Mouse (Mus musculus) gastrocnemius, postnatal 4 days (tissue): ENCODE results near the gene Sec14l1. TPM values are rescaled to one million over a fixed set of nuclear protein-coding genes. Genes with fewer than 3 reads are reported as not detected.
"Not testable (repeated sequence)": the region's sequence is repeated elsewhere in the genome, so short reads cannot be mapped to it uniquely, and the experiment has no call there.

ENCODE experiments used
- DNase-seq, 2 experiments: peaks; one replicate each; pipeline ENCODE4 v3.0.0; 2021 to 2022; ENCODE audit warnings: low spot score in 2 of 2, mixed read lengths in 2 of 2
- long read RNA-seq, 2 experiments: library from polyadenylated mRNA; stranded (forward); transcript quantifications; one replicate each; pipeline ENCODE4 v2.0.0; 2021
- total RNA-seq, 2 experiments: library from RNA; stranded (reverse); gene quantifications; 2 replicates each; pipeline ENCODE4 v1.2.3; 2021

Sec14l1 gene
- 100 to 1,000 TPM; 134 to 144 TPM for total RNA-seq
- long read RNA-seq, experiment 1, full-length matches to known transcripts = 176 of 217 reads
- long read RNA-seq, experiment 1, partial matches to known transcripts = 21 of 217 reads
- long read RNA-seq, experiment 1, other reads (novel, unspliced or antisense) = 20 of 217 reads
- long read RNA-seq, experiment 2, full-length matches to known transcripts = 199 of 251 reads
- long read RNA-seq, experiment 2, partial matches to known transcripts = 27 of 251 reads
- long read RNA-seq, experiment 2, other reads (novel, unspliced or antisense) = 25 of 251 reads

- DNase-seq = peak; percentile 100
Observed at GRCm38 (mm10) chr11:117114592-117115345, at the start of gene Sec14l1. Gene Sec14l1 (plus strand): TSS chr11:117115168.

DNA sequence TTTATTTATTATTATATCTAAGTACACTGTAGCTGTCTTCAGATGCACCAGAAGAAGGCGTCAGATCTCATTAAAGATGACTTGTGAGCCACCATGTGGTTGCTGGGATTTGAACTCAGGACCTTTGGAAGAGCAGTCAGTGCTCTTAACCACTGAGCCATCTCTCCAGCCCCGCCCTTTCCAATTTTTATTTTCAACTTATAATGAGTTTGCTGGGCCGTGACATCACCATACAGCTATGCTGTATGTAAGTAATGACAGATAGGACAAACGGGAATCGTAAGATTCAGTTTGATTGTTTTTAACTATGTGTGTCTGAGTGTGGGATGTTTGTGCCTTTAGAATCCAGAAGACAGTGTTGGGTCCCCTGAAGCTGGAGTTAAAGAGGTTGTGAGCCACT lies 49.4 kb upstream of the Sec14l1 start:
- not testable (repeated sequence) for DNase-seq

- no peak for DNase-seq
Observed at GRCm38 (mm10) chr11:117066738-117067137, 48.2 kb upstream of the Sec14l1 start.

- DNase-seq = no peak
Observed at GRCm38 (mm10) chr11:117068332-117068731, 46.6 kb upstream of the Sec14l1 start.

DNA sequence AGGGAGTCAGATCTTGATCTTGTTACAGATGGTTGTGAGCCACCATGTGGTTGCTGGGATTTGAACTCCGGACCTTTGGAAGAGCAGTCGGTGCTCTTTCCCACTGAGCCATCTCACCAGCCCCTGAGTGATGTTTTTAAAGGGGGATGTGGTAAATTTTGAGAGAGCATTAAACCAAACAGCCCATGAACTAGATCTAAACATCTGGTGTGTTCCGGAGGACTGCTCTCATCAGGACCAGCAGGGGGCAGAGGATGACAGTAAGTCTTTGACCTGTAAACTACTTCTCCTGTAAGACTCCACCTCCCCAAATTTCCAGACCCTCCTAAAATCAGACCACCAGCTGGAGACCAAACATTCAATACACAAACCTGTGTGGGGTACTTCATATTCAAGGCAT lies 45.9 kb upstream of the Sec14l1 start:
- DNase-seq = no peak

GRCm38 (mm10) chr11:117070711-117071110 lies 44.3 kb upstream of the Sec14l1 start:
- DNase-seq = no peak

- peak; percentile 81 to 86 for DNase-seq
Observed at GRCm38 (mm10) chr11:117072128-117072527, 42.8 kb upstream of the Sec14l1 start.

GRCm38 (mm10) chr11:117073426-117073825 lies 41.5 kb upstream of the Sec14l1 start:
- DNase-seq = no peak

DNA sequence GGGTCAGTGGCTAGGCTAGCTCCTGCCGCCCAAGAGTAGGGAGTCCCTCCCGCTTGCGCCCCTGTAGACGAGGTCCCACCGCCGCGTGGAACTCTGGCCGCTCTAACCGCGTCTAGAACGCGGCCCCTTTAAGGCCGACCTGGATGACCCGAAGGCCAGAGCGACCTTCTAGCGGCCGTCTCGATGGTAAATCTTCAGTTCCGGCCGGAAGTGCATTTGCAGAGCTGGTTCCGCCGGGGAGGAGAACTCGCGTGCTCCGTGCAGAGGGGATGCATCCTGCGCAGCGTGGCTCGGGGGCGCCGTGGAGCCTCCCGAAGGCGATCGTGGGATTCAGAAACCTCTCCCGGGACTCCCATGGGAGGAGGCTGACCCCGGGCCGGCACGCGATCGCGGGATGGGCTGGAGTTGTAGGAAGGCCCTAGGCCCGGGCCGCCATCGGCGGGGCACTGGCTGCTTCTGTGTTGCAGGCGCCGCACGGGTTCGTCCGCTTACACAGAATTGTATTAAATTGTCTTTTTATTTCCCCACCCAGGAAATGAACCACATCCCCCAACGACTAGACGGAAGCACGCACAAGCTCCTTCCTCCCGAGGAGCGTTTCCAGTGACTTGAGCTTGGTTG lies 38.3 kb upstream of the Sec14l1 start:
- DNase-seq = peak; percentile 66 to 84

GRCm38 (mm10) chr11:117077227-117077626 lies 37.7 kb upstream of the Sec14l1 start:
- no peak for DNase-seq

DNA sequence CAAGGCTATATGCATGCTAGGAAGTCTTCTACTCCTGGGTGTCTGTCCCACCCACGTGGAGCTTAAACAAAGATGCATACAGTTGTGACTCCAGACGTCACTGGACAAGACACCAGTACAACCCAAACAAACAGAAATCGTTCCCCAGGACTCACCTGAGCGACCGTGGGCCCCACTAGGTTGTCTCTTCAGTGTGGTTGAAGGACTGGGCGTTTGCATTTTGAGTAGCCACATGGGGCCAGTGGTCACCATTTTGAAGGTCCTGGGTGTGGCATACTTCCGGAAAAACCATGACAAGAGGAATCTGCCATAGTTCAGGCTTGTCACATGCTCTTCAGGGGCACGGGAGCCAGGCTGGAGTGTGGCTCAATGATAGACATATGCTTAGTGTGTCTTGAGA lies 37.1 kb upstream of the Sec14l1 start:
- no peak for DNase-seq

GRCm38 (mm10) chr11:117078637-117079240 lies 36.2 kb upstream of the Sec14l1 start:
- DNase-seq = no peak

DNA sequence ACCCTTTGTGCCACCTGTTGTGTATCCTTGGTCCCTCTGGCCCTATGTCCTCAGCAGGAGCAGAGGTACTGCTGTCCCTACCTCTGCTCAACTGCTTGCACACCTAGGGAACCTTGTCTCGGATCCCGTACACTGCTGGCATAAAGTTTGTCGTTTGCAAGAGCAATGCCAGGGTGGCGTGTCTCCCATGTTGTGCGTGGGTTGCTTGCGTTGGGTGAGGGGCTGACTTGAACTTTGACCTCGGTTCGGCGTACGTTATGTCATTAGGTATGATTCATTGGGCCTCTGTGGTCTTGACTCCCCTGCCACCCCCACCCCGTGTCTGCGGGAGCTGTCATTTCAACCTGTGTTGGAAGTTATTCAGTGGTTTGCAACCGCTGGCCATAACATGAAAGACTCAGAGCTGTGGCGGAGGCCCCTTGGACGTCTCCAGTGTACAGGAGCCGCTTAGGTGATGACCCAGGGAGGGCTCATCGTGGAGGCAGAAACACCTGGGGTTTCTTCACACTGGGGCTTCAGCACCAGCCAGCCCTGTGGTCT lies 35.2 kb upstream of the Sec14l1 start:
- DNase-seq = no peak

GRCm38 (mm10) chr11:117080209-117080608 lies 34.8 kb upstream of the Sec14l1 start:
- DNase-seq = no peak

- DNase-seq = peak; percentile 61 to 84
Observed at GRCm38 (mm10) chr11:117081165-117082064, 33.6 kb upstream of the Sec14l1 start.

- no peak for DNase-seq
Observed at GRCm38 (mm10) chr11:117082353-117082934, 32.5 kb upstream of the Sec14l1 start.

DNA sequence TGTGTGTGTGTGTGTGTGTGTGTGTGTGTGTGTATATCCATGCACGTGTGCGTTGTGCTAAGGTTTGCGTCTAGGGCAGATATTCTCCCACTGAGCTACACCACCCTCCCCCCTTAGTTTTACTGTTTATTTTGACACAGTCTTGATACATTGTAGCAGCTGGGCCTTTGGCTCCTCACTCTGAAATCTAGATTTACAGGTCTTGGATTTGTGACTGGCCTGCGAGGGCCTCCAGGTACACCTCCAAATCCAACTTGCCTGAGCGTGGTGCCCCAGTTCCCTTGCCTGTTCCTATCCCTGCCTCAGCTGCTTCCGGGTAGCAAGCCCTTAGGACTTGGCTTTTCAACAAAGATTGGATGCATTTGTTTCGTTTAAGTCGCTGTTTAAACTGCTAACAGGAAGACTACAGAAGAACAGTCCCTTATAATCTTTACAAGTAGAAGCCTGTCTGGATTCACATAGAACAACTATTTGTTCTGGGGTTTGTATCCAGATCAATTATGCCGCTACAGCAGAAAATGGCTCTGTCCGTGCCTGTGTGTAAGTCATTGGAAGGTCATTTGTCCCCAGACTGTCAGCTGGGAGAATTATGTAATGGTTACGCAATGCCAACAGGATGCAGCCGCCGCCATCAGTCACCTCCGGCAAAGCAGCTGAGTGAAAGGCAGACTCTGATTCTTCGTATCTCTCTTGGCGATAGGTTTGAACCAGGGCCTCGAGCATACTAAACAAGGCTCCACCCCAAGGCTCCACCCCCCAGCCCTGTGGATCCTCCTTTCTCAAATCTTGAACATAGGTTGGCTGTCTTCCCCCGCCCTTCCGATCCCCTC lies 31.7 kb upstream of the Sec14l1 start:
- DNase-seq = peak in 1 of 2 experiments; percentile 46

GRCm38 (mm10) chr11:117083882-117084260 lies 31.1 kb upstream of the Sec14l1 start:
- not testable (repeated sequence) for DNase-seq

- DNase-seq = no peak
Observed at GRCm38 (mm10) chr11:117086215-117086614, 28.8 kb upstream of the Sec14l1 start.
